Mouse (Mus musculus) midbrain, embryonic 16.5 days (tissue): ENCODE data around the gene Gh. TPM values are rescaled to one million over a fixed set of nuclear protein-coding genes. Genes with fewer than 3 reads are reported as not detected.

Source experiments
- ATAC-seq: fragments of 200-750 bp; cut with Nextera tagmentation; 2 replicates; pipeline ENCODE4 v1.8.0; 2017; ENCODE audit warnings: moderate TSS enrichment
- H3K27ac ChIP-seq: fragments of 300-500 bp; sonication (generic); 2 replicates; pipeline ENCODE4 v1.5.1; 2014; ENCODE audit warnings: mild to moderate bottlenecking, low read length, mixed read lengths
- H3K27me3 ChIP-seq: fragments of 300-500 bp; sonication (generic); 2 replicates; pipeline ENCODE4 v1.6.1; 2014; ENCODE audit warnings: low read depth, low read length, mixed read lengths; ENCODE audit not compliant: control insufficient read depth, insufficient read depth
- H3K36me3 ChIP-seq: fragments of 300-500 bp; sonication (generic); 2 replicates; pipeline ENCODE4 v1.6.1; 2014; ENCODE audit warnings: mild to moderate bottlenecking, low read length, moderate library complexity, mixed read lengths; ENCODE audit not compliant: control insufficient read depth, insufficient read depth
- H3K4me1 ChIP-seq: fragments of 300-500 bp; sonication (generic); 2 replicates; pipeline ENCODE4 v1.6.1; 2014; ENCODE audit warnings: mild to moderate bottlenecking, low read length, mixed read lengths; ENCODE audit not compliant: control insufficient read depth, insufficient read depth
- H3K4me2 ChIP-seq: fragments of 300-500 bp; sonication (generic); 2 replicates; pipeline ENCODE4 v1.6.1; 2014; ENCODE audit warnings: mild to moderate bottlenecking, low read length, mixed read lengths
- H3K4me3 ChIP-seq: fragments of 300-500 bp; sonication (generic); 2 replicates; pipeline ENCODE4 v1.5.1; 2014; ENCODE audit warnings: low read depth, mild to moderate bottlenecking, low read length, moderate library complexity, mixed read lengths
- H3K9ac ChIP-seq: fragments of 300-500 bp; sonication (generic); 2 replicates; pipeline ENCODE4 v1.6.1; 2014; ENCODE audit warnings: low read depth, low read length, mixed read lengths
- H3K9me3 ChIP-seq: fragments of 300-500 bp; sonication (generic); replicated peaks from 2 replicates; pipeline ENCODE4 v1.6.1; 2014; ENCODE audit warnings: mild to moderate bottlenecking, low read length, mixed read lengths; ENCODE audit not compliant: control insufficient read depth, poor library complexity, severe bottlenecking
- WGBS: fragments of 180-500 bp; shearing (Covaris S2); extraction: QIAGEN DNeasy Blood & Tissue Kit; methylation state at CpG from one replicate; pipeline ENCODE4 v1.1.7; 2014; 5-methylcytosine and 5-hydroxymethylcytosine counted together
- polyA plus RNA-seq: library from polyadenylated mRNA; unstranded; fragments of >200 nt; fragmentation: Nextera tagmentation; extraction: Ambion mirVana; gene quantifications from 2 replicates; pipeline ENCODE4 v1.2.1, GENCODE M21; 2015

Gene Gh
- polyA plus RNA-seq, 1 experiment from 2014 or later, result 1.2 TPM

DNA sequence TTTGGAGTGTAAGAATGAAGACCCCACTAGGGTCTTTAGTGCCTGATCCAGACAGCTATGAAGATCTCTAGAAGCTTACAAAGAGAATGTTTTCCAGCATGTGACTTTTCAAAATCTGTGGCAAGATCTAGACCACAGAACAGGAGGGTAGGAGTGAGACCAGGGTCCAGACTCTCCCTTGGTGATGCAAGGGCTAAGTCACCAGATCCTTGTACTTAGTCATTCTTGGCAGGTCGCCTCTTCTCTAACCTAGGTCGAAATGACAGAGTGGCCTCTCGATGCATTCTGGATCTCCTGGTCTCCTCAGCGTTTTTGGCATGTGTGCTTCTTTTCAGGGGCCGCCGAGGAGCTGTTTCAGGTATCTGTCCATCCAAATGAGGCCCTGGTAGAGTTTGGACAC lies 19.2 kb downstream of the Gh start:
- no peak for ATAC-seq
- 86% methylated on average over 6 of the region's 6 CpGs for WGBS
- Histone ChIP-seq H3K4me3 (no peak overlapping the region), H3K27ac (no peak overlapping the region), H3K27me3 (no peaks in the 10 kb centered on the region), H3K4me2 (no peak overlapping the region), H3K9me3 (no peaks in the 10 kb centered on the region), H3K9ac (no peak overlapping the region), H3K36me3 (no peaks in the 10 kb centered on the region), H3K4me1 (no peaks in the 10 kb centered on the region)

DNA sequence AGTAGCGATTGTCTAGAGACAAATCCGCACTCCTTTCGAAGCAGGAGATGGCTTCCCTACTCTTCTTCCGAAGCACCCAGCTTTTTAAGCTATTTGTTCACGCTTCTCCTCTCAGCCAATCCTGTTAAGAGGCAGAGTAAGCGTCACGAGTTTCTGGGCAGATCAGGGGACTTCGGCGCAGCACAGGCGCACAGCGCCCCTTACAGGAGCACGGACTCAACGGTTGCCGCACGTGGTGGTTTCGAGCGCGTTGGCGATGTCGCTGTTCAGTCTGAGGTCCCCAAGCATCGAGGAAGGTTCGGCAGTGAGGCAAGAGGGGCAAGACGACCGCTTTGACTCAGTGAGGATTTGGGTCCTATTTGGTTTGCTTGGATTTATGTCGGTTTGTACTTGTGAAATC lies 25.2 kb downstream of the Gh start, which contains the start of gene Tcam1:
Gene Tcam1 (plus strand): TSS at position 219 of the 400 bp plus-strand sequence.
- H3K4me2 ChIP-seq, result peak within 1 kb of the TSS; percentile 66
- H3K4me3 ChIP-seq, result peak within 1 kb of the TSS; percentile 15; the same call in 1 of the 2 replicates
- peaks cover 9% of the 10 kb centered on the region for H3K4me1 ChIP-seq
- ATAC-seq, result peak; percentile 63
- no peaks in the 10 kb centered on the region for H3K9me3 ChIP-seq
- H3K27ac ChIP-seq, result no peak within 1 kb of the TSS
- 5% methylated on average over 25 of the region's 25 CpGs for WGBS
- H3K9ac ChIP-seq, result 0 out of 2 replicates have a peak within 1 kb of the TSS, but pooled peaks have one; percentile 32
- no peaks in the 10 kb centered on the region for H3K36me3 ChIP-seq
- H3K27me3 ChIP-seq, result no peaks in the 10 kb centered on the region

DNA sequence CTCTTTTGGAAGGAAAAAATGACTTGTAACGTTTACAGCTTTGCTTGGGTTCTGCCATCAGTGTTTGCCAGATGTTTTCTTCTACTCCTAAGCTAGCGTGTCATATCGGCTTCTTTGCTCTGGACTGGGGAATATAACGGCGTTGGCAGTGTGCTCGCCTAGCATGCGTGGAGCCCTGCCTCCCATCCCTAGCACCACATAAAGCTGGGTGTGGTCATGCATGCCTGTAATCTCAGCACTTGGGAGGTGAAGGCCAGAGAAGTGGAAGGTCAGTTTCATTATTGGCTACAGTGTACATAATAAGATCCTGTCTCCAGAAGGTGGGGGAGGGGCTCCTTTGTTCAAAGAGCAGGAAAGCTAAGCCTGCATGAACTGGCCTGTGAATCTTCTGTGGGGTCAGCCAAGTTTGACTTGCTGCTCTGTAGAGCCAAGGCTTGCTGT lies 26.7 kb downstream of the Gh start:
- no peak for ATAC-seq
- H3K9ac ChIP-seq, result no peak overlapping the region
- no peak overlapping the region for H3K4me3 ChIP-seq

DNA sequence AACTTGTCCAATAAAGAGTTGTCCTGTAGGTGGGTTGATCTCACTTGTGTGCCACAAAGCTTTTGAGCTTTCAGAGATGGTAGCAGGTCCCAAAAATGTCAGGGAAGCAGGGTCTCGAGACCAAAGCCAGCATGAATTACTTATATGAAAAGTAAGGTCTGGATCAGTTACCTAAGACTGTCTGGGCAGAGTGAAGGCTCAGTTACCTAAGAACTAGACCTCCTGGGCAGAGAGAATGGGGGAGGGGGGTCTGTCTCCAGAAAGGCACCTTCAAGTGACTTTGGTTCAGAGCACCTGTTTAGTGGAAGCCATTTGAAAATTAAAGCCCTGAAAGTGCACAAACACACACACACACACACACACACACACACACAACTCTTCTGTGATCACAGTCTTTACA lies 27.3 kb downstream of the Gh start:
- Histone ChIP-seq H3K36me3 (no peaks in the 10 kb centered on the region), H3K4me3 (no peak overlapping the region), H3K9me3 (no peaks in the 10 kb centered on the region), H3K4me1 (peaks cover 14% of the 10 kb centered on the region), H3K4me2 (no peak overlapping the region), H3K27me3 (no peaks in the 10 kb centered on the region), H3K9ac (no peak overlapping the region), H3K27ac (no peak overlapping the region)
- ATAC-seq, result no peak
- 85% methylated on average over 1 of the region's 1 CpGs for WGBS

More for the DNA sequence above, 26.7 kb downstream of the Gh start:
- Histone ChIP-seq H3K9me3 (no peaks in the 10 kb centered on the region), H3K36me3 (no peaks in the 10 kb centered on the region), H3K27me3 (no peaks in the 10 kb centered on the region), H3K4me1 (peaks cover 14% of the 10 kb centered on the region), H3K4me2 (no peak overlapping the region), H3K27ac (no peak overlapping the region)
- 87% methylated on average over 7 of the region's 7 CpGs for WGBS

DNA sequence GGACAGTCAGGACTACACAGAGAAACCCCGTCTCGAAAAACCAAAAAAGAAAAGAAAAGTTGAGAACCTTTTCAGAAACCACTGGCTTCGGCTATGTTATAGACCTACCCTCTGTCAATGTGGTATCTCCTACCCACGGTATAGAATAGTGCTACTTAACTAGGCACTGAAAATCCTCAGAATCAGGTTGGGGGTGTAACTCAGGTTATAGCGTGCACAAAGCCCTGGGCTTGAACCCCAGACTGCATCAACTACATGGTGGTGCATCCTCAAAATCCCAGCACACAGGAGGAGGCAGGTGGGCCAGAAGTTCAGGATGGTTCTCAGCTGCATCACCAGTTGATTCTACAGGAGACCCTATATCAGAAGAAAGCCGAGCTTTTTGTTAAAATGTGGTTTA lies 27.9 kb downstream of the Gh start:
- H3K9me3 ChIP-seq, result no peaks in the 10 kb centered on the region
- no peak overlapping the region for H3K27ac ChIP-seq
- 97% methylated on average over 6 of the region's 6 CpGs for WGBS
- peaks cover 18% of the 10 kb centered on the region for H3K4me1 ChIP-seq
- H3K4me2 ChIP-seq, result peak overlapping the region; percentile 71; the same call in 1 of the 2 replicates
- no peak for ATAC-seq
- H3K9ac ChIP-seq, result no peak overlapping the region
- H3K27me3 ChIP-seq, result no peaks in the 10 kb centered on the region
- no peak overlapping the region for H3K4me3 ChIP-seq
- H3K36me3 ChIP-seq, result no peaks in the 10 kb centered on the region

DNA sequence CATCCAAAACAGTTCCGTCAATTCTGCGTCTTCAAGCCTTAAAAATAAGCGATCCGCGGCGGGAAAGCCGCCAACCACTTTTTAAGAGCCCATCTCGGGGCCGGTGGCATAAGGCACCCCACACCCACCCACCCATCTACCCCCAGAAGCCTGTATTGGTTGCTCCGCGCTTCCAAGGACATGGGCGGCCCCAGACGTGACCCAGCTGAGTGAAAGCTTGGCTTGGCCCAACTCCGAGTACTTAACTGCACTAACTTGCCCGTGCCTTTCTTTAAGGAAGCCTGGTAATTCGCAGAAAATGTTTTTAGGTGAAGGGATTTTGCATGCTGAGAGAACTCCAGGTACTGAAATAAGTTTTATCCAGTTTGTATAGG lies 28.4 kb downstream of the Gh start:
- peaks cover 23% of the 10 kb centered on the region for H3K4me1 ChIP-seq

DNA sequence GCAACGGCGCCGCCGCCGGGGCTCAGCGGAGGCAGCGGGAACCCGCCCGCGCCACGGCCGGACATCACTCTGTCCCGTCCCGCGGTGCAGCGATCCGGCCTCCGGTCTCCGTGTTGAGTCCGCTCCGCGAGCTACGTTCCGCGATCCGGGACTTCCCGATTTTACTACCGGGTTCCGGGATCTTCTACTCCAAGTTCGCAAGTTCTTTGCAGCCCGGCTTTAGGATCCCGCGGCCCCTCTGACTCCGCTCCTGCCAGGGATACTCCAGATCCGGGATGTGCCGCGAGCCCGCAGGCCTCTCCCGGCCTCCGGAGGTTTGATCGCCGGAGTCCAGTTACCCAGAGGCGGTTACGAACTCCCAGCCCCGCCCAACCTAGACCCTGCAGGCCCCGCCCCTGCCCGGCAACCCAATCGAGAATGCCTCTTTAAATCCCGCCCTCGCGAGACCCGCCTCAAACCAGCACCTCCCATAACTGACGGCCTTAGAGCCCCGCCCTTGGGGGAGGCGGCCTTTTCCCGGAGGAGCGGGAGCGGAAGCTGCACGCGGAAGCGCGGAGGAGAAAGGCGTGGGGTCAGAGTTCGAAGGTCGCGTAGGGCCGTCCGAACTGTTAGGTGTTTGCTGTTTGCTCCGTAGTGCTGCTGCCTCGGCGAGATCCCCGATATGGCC lies 28.9 kb downstream of the Gh start, which contains the start of gene Smarcd2:
Gene Smarcd2 (minus strand): TSS at position 329 of the 667 bp plus-strand sequence.
- Histone ChIP-seq H3K4me3 (peak within 1 kb of the TSS; percentile 77), H3K4me2 (peak within 1 kb of the TSS; percentile 71), H3K36me3 (no peaks in the 10 kb centered on the region), H3K4me1 (peaks cover 25% of the 10 kb centered on the region), H3K9me3 (no peaks in the 10 kb centered on the region), H3K9ac (peak within 1 kb of the TSS; percentile 80), H3K27ac (peak within 1 kb of the TSS; percentile 81), H3K27me3 (no peaks in the 10 kb centered on the region)
- under 1% methylated on average over 72 of the region's 72 CpGs for WGBS
- peak; percentile 93 for ATAC-seq

More for the DNA sequence above, 28.4 kb downstream of the Gh start:
- Histone ChIP-seq H3K27me3 (no peaks in the 10 kb centered on the region), H3K9me3 (no peaks in the 10 kb centered on the region), H3K9ac (peak overlapping the region; percentile 80), H3K4me3 (peak overlapping the region; percentile 77), H3K27ac (peak overlapping the region; percentile 81), H3K4me2 (peak overlapping the region; percentile 71), H3K36me3 (no peaks in the 10 kb centered on the region)
- whole genome bisulfite sequencing, result 15% methylated on average over 16 of the region's 16 CpGs
- peak; percentile 27 for ATAC-seq

DNA sequence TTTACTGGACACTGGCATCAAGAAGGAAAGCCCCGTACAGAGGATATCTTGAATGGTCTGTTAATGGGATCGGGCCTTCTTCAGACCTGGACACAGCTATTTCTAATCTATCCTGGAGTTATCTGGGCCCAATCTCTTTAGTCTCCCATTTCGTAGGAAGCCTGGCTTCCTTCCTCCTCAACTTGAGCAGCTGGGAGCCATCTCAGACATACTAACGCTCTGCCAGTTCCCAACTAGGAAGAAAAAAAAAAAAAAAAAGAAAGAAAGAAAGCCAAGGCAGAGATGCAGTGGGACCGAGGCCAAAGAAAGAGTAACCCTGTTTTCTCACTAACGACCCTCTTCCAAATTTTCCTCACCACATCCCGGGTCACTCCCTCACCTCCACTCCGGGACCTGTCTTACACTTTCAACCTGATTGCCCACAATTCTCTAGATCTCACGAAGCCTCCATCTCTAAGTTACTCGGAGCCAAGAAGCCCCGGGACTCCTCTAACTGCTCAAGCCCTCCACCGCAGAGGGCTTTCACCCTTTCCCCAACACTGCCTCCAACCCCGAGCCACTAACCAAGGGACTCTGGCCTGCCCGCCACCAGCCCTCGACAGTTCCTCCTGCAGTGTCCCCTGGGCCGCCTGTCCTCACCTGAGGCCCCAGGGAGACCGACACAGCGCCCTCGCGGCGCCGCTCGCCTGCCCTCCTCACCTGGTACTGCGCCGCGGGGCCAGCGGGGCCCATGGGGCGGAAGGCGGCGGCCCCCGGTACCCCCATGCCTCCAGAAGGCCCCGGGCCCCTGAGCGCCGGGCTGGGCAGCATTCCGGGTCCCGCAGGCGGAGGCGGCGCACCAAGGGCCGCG lies 29.6 kb downstream of the Gh start:
- Histone ChIP-seq H3K4me2 (peak overlapping the region; percentile 71), H3K27ac (peak overlapping the region; percentile 81), H3K36me3 (no peaks in the 10 kb centered on the region), H3K9ac (peak overlapping the region; percentile 80), H3K9me3 (no peaks in the 10 kb centered on the region), H3K4me1 (peaks cover 25% of the 10 kb centered on the region), H3K4me3 (peak overlapping the region; percentile 77), H3K27me3 (no peaks in the 10 kb centered on the region)
- ATAC-seq, result peak; percentile 64
- WGBS, result 2% methylated on average over 41 of the region's 41 CpGs
